Mouse (Mus musculus) myocyte (in vitro differentiated cells): ENCODE results near the gene Erg.

Experiments used
- MAX ChIP-seq: IDR thresholded peaks from one replicate; pipeline ENCODE4 v1.6.1; 2011; ENCODE audit warnings: low read depth, mild to moderate bottlenecking, control low read depth
- MYOG ChIP-seq, 3 experiments: IDR thresholded peaks; one replicate each; pipeline ENCODE4 v1.6.1; 2011; ENCODE audit warnings: control low read depth in 2 of 3, low read depth in 2 of 3, mild to moderate bottlenecking in 2 of 3; ENCODE audit not compliant: insufficient read length in 2 of 3, control insufficient read depth in 1 of 3, insufficient read depth in 1 of 3
- POLR2A ChIP-seq: IDR thresholded peaks from one replicate; pipeline ENCODE4 v1.6.1; 2011; ENCODE audit warnings: low read depth, mild to moderate bottlenecking, control low read depth, moderate library complexity; ENCODE audit not compliant: insufficient read length
- POLR2AphosphoS2 ChIP-seq: IDR thresholded peaks from one replicate; pipeline ENCODE4 v1.6.1; 2011; ENCODE audit warnings: low read depth, control low read depth; ENCODE audit not compliant: insufficient read length
- USF1 ChIP-seq: IDR thresholded peaks from one replicate; pipeline ENCODE4 v1.6.1; 2011; ENCODE audit warnings: low read depth, mild to moderate bottlenecking, control low read depth, moderate library complexity

GRCm38 (mm10) chr16:95611982-95612746 lies 25.8 kb upstream of the Erg start:
- no peak for TF ChIP-seq POLR2A
- no peak for TF ChIP-seq POLR2AphosphoS2
- TF ChIP-seq USF1: peak; percentile 78
- no peak for TF ChIP-seq MYOG (IDR thresholded peaks at IDR 0.05; ENCODE audit: control insufficient read depth in 1 of 3, insufficient read depth in 1 of 3, insufficient read length in 2 of 3, low read depth in 2 of 3)
- no peak for TF ChIP-seq MAX
